Mouse (Mus musculus): Measurements from ENCODE around the gene Theg. TPM values are rescaled to one million over a fixed set of nuclear protein-coding genes. Genes with fewer than 3 reads are reported as not detected.
A peak's percentile ranks its signal among the peaks of the same experiment; 100 is the strongest.

Gene Theg
- total RNA-seq, 2 experiments from 2014 or later: not detected

DNA sequence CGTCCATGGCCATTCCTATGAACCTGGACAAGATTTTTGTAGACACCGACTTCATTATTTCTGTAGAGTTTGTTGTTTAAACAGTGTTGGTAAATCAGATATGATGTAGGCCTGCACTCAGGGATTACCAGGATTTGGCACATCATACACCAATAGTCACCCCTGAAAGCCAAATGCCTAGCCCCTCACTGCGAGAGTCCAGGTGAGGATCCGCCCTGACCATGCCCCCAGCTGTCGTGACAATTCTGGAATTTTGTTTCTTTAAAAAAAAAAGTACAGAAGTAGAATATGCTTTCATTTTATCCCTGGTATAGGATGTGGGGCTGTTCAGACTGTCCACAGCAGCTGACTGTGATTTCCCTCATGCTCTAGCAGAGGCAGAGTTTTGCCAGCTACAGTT is 17.2 kb downstream of the Theg start:
- no peak for DNase-seq (ENCODE audit: low spot score in 2 of 2)
- intact Hi-C loops (cut with DNase I): no loop called here

DNA sequence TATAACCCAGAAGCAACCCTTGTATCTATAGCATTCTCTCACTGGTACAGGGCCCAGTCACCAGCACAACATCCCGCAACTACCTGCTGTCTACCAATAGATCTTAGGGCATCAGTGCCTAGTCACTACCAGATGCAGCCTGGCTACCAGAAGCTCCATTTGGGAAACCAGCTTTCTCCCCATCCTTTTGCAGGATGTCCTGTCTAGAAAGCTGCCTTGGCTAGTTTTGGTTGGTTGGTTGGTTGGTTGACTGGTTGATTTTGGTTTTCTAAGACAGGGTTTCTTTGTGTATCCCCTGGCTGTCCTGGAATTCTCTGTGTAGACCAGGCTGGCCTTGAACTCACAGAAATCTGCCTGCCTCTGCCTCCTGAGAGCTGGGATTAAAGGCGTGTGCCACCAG is 27.4 kb downstream of the Theg start:
- intact Hi-C loops (cut with DNase I): no loop called here
- no peak for DNase-seq (ENCODE audit: low spot score in 2 of 2)

DNA sequence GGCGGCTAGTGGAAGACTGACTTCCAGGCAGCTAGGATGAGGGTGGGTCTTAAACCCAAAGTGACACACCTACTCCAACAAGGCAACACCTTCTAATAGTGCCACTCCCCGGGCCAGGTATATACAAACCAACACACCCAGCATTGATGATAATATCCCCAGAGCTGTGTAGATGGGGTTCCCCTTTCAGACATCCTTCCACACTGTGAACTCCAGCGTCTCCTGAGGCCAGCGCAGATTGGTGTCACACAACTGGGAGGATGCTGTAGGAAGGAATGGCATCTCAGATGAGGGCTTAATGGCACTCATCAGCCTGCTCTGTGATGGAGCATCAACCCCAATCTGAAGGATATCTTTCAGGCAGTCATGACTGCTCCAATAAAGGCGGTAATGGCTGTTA is 29.6 kb downstream of the Theg start:
- DNase-seq (ENCODE audit: low spot score in 2 of 2): no peak
- intact Hi-C loops (cut with DNase I): no loop called here

DNA sequence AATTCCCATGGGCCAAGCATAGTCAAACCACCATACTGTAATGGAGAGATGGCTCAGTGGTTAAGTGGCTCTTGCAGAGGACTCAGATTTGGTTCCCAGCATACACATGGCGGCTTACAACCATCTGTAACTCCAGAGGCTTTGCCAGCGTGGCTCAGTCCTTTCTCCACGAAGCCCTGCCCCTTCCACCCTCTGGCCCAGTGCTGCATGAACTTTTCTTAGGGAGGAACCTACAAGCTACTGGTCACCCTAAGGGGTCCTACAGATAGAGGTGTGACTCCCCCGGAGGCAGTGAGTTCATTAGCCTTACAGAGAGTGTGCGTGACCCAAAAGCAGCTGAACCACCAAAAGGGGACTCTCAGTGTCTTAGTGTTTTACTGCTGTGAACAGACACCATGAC is 30.2 kb downstream of the Theg start:
- no peak for DNase-seq (ENCODE audit: low spot score in 2 of 2)
- intact Hi-C loops (cut with DNase I): no loop called here

DNA sequence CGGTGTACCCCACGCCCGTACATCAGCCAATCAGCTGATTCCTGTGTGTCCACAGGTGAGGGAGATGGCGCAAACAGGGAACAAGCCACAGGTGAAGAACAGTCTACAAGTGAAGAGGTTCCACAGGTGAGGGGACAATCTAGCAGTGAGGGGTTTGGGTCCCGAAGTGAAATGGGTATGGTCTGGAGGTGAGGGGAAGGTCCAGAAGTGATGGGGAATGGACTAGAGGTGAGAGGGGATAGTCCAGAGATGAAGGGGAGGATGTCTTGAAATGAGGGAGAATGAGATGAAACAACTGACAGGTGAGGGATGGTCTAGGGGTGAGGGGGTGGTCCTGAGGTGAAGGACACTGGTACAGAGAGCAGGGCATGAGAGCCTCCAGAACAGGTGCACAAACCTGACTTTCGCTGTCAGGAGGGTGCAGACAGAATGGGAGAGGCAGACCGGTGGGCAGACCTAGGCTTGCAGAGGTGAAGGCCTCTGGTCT is 31.9 kb downstream of the Theg start:
- intact Hi-C loops (cut with DNase I): no loop called here
- DNase-seq (ENCODE audit: low spot score in 2 of 2): no peak

DNA sequence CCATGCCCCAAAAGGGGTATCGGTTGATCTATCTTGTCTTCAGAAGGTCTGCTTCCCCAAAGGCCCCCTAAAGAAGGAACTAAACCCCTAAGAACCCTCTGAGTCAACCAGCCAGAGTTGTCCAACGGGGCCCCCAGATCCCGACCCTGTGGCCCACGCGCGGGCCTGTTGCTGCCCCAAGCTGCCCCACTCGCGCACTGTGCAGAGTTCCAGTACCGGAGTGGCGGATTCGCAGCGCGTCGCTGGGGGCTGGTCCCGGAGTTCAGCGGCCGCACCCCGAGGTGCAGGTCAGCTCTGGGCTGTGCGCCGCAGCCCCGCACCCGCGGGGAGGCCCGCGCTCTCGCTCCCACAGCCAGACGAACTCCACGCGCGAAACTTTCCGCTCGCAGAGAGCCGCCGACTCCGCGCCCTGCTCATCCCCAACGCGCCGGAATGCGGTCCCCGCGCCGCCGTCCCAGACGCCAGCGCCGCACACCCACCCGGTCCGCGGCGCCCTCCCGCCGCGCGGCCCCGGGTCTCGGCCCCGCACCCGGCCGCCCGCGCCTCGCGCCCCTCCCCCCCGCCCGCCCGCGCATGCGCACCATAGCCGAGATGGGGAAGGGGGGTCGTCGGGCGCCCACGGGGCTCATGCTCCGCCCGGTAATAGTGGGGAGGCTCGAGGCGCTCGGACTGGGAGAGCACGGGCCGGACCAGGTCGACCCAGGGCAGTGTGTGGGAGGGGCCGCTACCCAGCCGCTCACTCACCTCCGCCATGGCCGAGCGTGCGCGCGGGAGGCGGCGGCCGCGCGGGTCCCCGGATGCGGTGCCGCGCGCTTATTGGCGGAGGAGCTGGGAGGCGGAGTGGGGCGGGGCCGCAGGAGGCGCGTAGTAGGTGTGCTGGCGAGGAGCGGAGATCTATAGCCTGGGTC is 32.5 kb downstream of the Theg start, which contains the start of gene Mier2:
Gene Mier2, minus strand, starts transcription at position 870 of the 908 bp plus-strand sequence.
- DNase-seq (ENCODE audit: low spot score in 2 of 2): peak; percentile 83 to 85
- intact Hi-C loops (cut with DNase I): no loop called here

DNA sequence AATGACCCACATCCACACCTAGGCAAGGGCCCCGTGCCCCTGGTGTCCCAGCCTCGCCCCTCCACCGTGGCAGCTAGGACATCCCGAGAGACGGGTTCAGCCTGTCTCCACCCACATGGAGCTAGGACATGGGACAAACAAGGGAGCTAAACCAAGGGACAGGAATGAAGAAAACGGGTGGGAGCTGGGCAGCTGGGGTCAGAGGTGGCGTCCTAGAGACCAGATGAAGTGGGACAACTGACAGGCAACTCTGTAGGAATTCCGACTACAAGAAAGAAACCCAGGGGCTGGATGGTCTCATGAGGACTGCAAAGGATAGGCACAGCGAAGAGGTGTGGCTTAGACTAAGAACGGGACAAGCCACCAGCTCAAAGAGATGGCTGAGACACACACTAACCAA is 33.4 kb downstream of the Theg start:
- DNase-seq (ENCODE audit: low spot score in 2 of 2): no peak
- intact Hi-C loops (cut with DNase I): no loop called here

DNA sequence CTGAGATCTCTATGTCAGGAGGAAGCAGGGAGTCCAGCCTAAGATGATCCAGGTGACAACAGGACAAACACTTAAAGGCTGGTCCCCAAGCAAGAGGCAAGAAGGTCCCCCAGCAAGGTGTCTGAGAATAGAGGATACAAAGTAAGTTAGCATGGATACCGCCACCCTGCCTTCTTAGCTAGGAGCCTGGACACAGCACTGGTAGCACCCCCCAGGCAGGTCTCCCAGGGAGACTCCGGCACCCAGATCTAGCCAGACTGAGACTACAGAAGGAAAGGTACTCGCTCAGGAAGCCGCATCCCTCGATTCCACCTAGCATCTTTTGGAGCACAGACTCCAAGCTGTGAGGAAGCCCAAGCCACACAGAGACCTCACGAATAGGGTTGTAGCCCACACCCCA is 34.0 kb downstream of the Theg start:
- intact Hi-C loops (cut with DNase I): no loop called here
- no peak for DNase-seq (ENCODE audit: low spot score in 2 of 2)

DNA sequence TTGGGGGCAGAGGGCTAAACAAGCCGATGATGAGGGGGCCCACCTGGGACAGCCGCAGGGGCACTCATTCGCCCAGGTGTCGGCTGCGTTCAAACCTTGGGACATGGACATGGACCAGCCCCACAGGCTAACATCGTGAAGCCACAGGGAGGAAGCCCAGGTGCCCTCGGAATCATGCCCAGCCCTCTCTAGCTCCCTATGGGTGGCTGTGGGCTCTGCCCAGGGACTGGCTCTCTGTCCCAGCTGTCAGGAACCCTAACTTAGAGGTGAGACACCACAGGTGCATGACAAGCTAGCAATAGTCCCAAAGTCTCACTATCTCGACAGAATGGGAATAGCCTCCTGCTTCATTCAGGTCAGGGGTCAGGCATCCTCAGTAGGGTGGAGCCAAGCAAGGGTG is 34.6 kb downstream of the Theg start:
- intact Hi-C loops (cut with DNase I): no loop called here
- DNase-seq (ENCODE audit: low spot score in 2 of 2): no peak

DNA sequence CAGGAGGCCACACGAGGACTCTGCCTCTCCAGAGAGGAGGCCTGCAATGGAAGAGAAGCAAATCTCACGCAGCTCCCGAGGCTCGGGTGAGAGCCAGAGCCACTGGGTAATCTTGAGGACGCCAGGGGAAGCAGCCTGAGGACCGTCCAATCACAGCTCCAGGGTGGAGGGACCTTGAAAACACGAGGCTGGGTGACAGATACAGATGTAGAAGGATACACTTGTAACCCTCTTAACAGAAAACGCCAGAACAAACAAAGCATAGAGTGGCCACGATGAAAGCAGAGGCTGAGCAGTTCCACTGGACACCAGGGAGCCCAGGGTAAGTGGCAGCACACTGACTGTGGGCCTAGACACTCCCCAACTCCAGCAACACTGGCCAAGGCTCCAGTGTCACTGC is 36.8 kb downstream of the Theg start:
- intact Hi-C loops (cut with DNase I): no loop called here

DNA sequence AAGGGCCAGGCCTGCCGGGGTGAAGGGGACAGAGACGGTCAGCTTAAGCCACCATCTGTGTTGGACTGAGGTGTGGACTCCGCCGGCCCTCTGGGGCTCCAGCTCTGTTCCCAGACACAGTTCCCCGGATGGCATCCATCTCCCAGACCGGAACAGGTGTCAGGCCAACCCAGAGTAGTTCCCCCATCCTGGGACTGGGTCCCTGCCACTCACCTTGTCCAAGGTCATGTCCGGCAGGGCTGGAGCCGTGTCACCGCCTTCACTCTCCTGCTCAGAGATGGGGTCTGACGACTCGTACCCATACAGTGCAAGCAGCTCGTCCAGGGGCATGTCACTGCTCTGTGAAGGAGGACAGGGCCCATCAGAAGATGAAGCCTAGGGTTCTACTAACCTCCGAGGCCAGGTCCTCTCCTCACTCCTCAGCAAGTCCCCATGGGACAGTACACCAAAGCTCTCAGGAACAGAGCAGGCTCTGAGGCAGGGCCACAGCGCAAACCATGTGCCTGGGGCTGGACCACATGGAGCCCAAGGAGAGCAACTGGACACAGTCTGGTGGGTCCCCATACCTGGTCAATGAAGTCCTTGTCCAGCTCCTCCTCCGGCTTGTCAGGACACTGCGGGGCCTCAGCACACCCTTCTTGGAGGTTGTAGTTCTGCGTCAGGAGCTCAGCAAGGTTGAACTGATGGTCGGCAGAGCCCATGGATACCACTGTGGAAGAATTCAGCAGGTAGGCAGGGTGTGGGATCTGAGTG is 38.0 kb downstream of the Theg start:
- DNase-seq (ENCODE audit: low spot score in 2 of 2): no peak
- intact Hi-C loops (cut with DNase I): no loop called here

More for the DNA sequence above, 36.8 kb downstream of the Theg start:
- no peak for DNase-seq (ENCODE audit: low spot score in 2 of 2)

DNA sequence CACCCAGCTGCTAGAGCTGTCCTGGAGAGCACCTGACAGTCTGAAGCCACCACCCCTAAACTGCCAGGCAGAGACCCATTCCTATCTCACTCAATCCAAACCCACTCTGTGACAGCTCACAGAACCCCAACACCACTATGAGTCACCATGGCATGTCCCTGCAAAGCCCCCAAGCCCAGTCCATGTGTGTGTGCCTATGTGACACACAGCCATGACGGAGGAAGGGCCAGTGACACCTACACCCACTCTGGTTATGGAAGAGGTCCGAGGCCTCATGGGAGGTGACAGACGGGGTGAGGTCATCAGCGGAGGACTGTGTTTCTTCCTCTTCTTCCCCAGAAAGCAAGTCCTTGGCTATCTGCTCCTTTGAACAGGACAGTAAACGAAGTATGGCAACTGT is 38.6 kb downstream of the Theg start:
- no peak for DNase-seq (ENCODE audit: low spot score in 2 of 2)
- intact Hi-C loops (cut with DNase I): no loop called here

DNA sequence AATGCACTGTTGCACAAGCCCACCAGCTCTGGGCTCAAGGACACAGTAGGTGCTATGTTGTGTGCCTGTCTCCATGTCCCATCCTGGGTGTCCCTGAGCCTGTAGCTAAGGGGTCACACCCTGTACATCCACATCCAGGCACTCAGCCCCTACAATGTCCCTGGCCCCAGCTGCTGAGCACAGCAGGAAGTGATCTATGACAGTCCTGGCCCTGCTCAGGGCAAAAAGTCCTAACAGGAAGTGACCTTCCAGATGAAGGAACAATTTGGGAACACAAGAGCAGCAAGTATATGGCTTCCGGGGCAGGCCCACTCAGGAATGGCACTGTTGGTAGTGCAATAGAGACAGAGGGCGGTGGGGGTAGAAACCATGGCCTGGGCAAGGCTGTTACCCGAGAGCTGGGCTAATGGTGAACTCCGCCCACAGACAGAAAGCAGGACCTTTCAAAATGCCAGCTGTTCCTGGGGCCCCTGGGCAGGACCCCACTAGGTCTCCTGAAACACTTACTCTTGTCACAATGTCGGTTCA is 39.9 kb downstream of the Theg start:
- no peak for DNase-seq (ENCODE audit: low spot score in 2 of 2)
- intact Hi-C loops (cut with DNase I): no loop called here

DNA sequence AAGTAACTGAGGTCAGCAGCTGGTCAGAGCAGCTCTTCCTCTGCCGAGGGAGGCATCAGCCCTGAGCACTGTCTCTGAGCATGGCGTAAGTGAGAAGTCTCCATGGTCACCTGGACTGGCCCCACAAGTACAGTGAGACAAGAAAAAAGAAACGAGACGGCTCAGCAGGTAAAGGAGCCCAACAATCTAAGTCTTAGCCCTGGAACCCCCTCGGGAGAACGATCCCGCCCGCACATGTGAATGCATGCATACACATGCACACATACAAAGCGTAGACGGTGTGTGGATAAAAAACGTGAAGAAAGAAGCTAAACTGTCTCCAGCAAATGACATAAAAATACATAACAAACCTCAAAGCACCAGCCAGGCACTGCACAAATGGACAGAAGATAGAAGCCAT is 40.6 kb downstream of the Theg start:
- intact Hi-C loops (cut with DNase I): no loop called here
- no peak for DNase-seq (ENCODE audit: low spot score in 2 of 2)

DNA sequence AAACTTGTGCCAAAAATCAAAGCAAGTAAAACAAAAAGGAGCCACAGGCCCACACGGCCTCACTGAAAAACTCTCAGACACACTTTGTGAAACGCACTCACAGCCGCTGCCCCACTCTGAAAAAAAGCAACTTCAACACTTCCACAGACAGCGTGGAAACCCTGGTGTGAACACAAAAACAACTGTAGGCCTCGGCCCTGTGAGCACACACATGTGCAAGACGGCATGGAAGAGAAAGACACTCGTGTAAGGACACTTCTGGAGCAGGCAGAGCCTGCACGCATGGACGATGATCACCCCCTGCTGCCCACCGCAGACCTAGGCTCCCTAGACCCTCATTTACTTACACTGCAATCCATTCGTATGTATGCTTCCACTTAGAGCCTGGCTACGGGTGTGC is 41.2 kb downstream of the Theg start:
- intact Hi-C loops (cut with DNase I): no loop called here
- DNase-seq (ENCODE audit: low spot score in 2 of 2): no peak

DNA sequence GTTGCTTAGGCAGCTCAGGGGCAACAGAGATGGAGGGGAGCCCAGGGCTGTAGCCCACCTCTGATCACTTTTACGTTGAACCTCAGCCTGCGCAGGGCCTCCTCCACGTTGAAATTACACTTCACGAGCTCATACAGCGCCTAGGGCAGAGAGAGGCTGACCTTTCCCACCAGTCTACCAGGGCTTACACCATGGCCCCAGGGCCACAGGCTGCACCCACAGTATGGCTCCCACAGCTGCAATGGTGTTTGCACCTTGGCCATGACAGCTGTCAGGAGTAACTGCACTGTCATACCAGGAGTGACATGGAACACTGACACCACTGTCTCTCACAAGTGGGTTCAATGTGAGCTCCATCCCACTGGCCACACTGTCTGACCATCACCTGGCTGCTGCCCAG is 42.5 kb downstream of the Theg start:
- intact Hi-C loops (cut with DNase I): no loop called here
- DNase-seq (ENCODE audit: low spot score in 2 of 2): no peak

DNA sequence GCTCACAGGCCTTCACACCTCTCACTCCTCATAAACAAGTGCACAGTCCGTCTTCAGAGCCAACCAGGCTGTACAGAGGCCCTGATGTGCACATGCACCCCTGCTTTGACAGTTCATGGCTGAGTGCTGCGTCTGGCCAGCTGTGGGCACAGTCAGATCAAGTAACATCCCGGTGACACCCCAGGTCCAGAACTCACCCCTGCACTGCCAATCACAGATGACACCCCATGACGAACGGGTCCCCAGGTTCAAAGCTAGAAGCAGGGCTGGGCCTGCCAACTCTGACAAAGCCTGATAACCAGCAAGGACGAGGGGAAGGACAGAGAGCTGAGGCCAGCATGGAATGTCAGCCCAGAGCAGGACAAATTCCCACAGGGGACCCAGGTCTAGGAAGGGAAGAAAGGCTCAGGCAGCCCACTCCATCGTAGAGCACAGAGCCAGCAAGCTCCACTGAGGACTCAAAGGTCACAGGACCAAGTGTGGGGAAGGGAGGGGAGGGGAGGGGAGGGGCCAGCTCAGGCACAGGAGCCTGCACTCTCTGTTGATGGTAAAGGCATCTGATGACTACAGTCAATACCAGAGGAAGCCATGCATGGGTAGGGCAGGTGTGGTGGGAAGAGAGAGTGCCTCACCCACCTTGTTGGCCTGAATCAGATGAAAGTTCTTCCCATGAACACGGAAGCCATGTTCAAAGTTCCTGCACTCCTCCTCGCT is 43.1 kb downstream of the Theg start:
- intact Hi-C loops (cut with DNase I): no loop called here
- DNase-seq (ENCODE audit: low spot score in 2 of 2): no peak

DNA sequence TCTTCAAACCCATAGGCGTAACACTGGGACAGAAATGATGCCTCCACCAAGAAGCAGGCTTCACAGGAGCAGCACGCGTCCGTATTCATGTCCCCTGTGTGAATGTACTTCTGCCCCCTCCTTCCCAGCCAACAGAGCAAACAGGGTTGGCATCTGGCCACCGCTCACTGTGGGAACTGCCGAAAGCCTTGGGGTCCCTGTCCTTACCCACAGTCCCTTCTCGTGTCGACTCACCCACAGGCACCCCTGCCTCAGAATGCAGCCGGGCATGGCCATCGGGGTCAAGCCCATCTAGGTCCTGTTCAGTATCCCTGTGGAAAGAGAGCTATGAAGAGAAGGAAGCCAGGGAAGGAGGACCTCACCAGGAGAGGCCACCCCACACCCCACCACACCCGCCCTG is 45.0 kb downstream of the Theg start:
- intact Hi-C loops (cut with DNase I): no loop called here
- no peak for DNase-seq (ENCODE audit: low spot score in 2 of 2)

DNA sequence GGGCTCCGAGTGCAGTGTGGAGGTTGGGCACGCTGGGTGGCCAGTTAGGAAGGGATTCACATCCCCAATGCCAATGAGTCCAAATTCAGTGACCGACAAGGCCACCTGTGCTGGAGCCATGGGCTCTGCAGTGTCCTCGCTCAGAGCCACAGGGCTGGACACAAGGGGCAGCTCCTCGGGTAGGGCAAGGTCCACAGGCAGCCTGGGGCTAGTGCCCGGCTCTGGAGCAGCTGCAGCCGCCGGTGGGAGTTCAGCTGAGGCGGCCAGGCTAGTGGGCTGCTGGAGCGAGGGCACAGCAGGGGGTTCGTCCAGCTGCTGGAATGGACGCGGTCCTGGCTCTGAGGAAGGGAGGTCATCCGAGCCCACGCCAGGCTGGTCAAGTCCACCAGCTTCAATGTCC is 45.6 kb downstream of the Theg start:
- intact Hi-C loops (cut with DNase I): no loop called here
- no peak for DNase-seq (ENCODE audit: low spot score in 2 of 2)

DNA sequence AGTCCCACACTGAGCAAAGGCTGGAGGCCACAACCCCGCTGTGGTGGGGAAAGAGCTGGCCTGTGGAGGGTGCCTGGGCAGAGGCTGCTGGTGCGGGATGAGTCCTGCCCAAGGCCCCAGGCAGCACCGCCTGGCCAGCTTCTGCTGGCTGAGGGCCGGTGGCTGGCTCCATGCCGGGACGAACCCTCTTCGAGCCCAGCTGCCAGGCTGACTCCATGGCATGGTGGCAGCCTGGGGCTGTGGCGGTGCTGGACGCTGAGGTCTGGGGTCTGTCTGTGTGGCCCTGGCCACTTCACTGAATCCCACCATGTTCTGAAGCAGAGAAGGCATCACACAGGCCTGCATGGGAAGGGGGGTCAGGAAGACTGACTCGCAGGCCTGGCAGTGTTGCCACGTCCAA is 46.4 kb downstream of the Theg start:
- DNase-seq (ENCODE audit: low spot score in 2 of 2): no peak

More for the DNA sequence above, 46.4 kb downstream of the Theg start:
- intact Hi-C loops (cut with DNase I): no loop called here
